Mouse (Mus musculus): ENCODE results near the gene N4bp1.

GRCm38 (mm10) chr8:86873151-86873550, 11.9 kb downstream of the N4bp1 start:
- TF ChIP-seq POLR2A (IDR thresholded peaks at IDR 0.05; ENCODE audit: borderline replicate concordance, extremely low read depth, insufficient read depth, insufficient read length, poor library complexity, severe bottlenecking) = no peak
- no peak for TF ChIP-seq CTCF (IDR thresholded peaks at IDR 0.05; ENCODE audit: borderline replicate concordance, extremely low read depth, insufficient read depth, insufficient read length)

Data from brain, embryonic 14.5 days (tissue).